Mouse (Mus musculus): ENCODE results near the gene Pomt1. TPM values are rescaled to one million over a fixed set of nuclear protein-coding genes. Genes with fewer than 3 reads are reported as not detected.
A peak's percentile ranks its signal among the peaks of the same experiment; 100 is the strongest.

Gene Pomt1
- polyA plus RNA-seq, 1 experiment from 2014 or later = 29.9 TPM

- H3K4me3 ChIP-seq = no peak overlapping the region
- no peak overlapping the region for H3K4me2 ChIP-seq (replicated peaks)
- ATAC-seq (replicated peaks) = no peak
- H3K27me3 ChIP-seq = no peaks in the 10 kb centered on the region
- H3K36me3 ChIP-seq = peaks cover 99% of the 10 kb centered on the region
- no peak overlapping the region for H3K27ac ChIP-seq (replicated peaks)
- 88% methylated on average over 8 of the region's 8 CpGs for WGBS
- no peaks in the 10 kb centered on the region for H3K4me1 ChIP-seq
- H3K9me3 ChIP-seq = no peaks in the 10 kb centered on the region
- H3K9ac ChIP-seq (replicated peaks) = no peak overlapping the region
Observed at GRCm38 (mm10) chr2:32211689-32212088, 24.7 kb upstream of the Pomt1 start.

GRCm38 (mm10) chr2:32213000-32213399 is 23.4 kb upstream of the Pomt1 start:
- no peak overlapping the region for H3K27ac ChIP-seq (replicated peaks)
- no peaks in the 10 kb centered on the region for H3K27me3 ChIP-seq
- no peak overlapping the region for H3K9ac ChIP-seq (replicated peaks)
- H3K4me3 ChIP-seq = no peak overlapping the region
- ATAC-seq (replicated peaks) = no peak
- no peak overlapping the region for H3K4me2 ChIP-seq (replicated peaks)
- H3K9me3 ChIP-seq = no peaks in the 10 kb centered on the region
- H3K36me3 ChIP-seq = peaks cover 99% of the 10 kb centered on the region
- 62% methylated on average over 10 of the region's 10 CpGs for WGBS
- H3K4me1 ChIP-seq = no peaks in the 10 kb centered on the region

GRCm38 (mm10) chr2:32215576-32215975 is 20.8 kb upstream of the Pomt1 start:
- Histone ChIP-seq H3K27ac (replicated peaks) (no peak overlapping the region), H3K9ac (replicated peaks) (no peak overlapping the region), H3K9me3 (no peaks in the 10 kb centered on the region), H3K4me1 (no peaks in the 10 kb centered on the region), H3K36me3 (peaks cover 99% of the 10 kb centered on the region), H3K4me2 (replicated peaks) (no peak overlapping the region), H3K4me3 (no peak overlapping the region), H3K27me3 (no peaks in the 10 kb centered on the region)
- WGBS = 95% methylated on average over 10 of the region's 10 CpGs
- no peak for ATAC-seq (replicated peaks)

GRCm38 (mm10) chr2:32216506-32216905 is 19.9 kb upstream of the Pomt1 start:
- no peaks in the 10 kb centered on the region for H3K27me3 ChIP-seq
- no peak overlapping the region for H3K27ac ChIP-seq (replicated peaks)
- peaks cover 99% of the 10 kb centered on the region for H3K36me3 ChIP-seq
- no peak for ATAC-seq (replicated peaks)
- H3K9me3 ChIP-seq = no peaks in the 10 kb centered on the region
- no peak overlapping the region for H3K9ac ChIP-seq (replicated peaks)
- no peaks in the 10 kb centered on the region for H3K4me1 ChIP-seq
- 87% methylated on average over 10 of the region's 10 CpGs for whole genome bisulfite sequencing
- no peak overlapping the region for H3K4me2 ChIP-seq (replicated peaks)
- no peak overlapping the region for H3K4me3 ChIP-seq

GRCm38 (mm10) chr2:32217656-32218055 is 18.7 kb upstream of the Pomt1 start:
- Histone ChIP-seq H3K27me3 (no peaks in the 10 kb centered on the region), H3K9me3 (no peaks in the 10 kb centered on the region), H3K9ac (replicated peaks) (no peak overlapping the region), H3K4me2 (replicated peaks) (no peak overlapping the region), H3K4me1 (no peaks in the 10 kb centered on the region), H3K36me3 (peaks cover 99% of the 10 kb centered on the region), H3K27ac (replicated peaks) (no peak overlapping the region), H3K4me3 (no peak overlapping the region)
- no peak for ATAC-seq (replicated peaks)
- WGBS = 81% methylated on average over 8 of the region's 8 CpGs

- no peaks in the 10 kb centered on the region for H3K27me3 ChIP-seq
- no peak overlapping the region for H3K4me2 ChIP-seq (replicated peaks)
- no peak overlapping the region for H3K4me3 ChIP-seq
- H3K4me1 ChIP-seq = no peaks in the 10 kb centered on the region
- WGBS = 93% methylated on average over 5 of the region's 5 CpGs
- no peak overlapping the region for H3K9ac ChIP-seq (replicated peaks)
- H3K36me3 ChIP-seq = peaks cover 99% of the 10 kb centered on the region
- ATAC-seq (replicated peaks) = no peak
- no peak overlapping the region for H3K27ac ChIP-seq (replicated peaks)
- H3K9me3 ChIP-seq = no peaks in the 10 kb centered on the region
Observed at GRCm38 (mm10) chr2:32218113-32218512, 18.3 kb upstream of the Pomt1 start.

- WGBS = 90% methylated on average over 11 of the region's 11 CpGs
- Histone ChIP-seq H3K27ac (replicated peaks) (no peak overlapping the region), H3K9me3 (no peaks in the 10 kb centered on the region), H3K36me3 (peaks cover 99% of the 10 kb centered on the region), H3K4me3 (no peak overlapping the region), H3K9ac (replicated peaks) (no peak overlapping the region), H3K4me1 (no peaks in the 10 kb centered on the region), H3K27me3 (no peaks in the 10 kb centered on the region), H3K4me2 (replicated peaks) (no peak overlapping the region)
- ATAC-seq (replicated peaks) = no peak
Observed at GRCm38 (mm10) chr2:32218541-32219334, 17.7 kb upstream of the Pomt1 start.

GRCm38 (mm10) chr2:32219501-32219900 is 16.9 kb upstream of the Pomt1 start:
- Histone ChIP-seq H3K4me3 (no peak overlapping the region), H3K27ac (replicated peaks) (no peak overlapping the region), H3K9ac (replicated peaks) (no peak overlapping the region), H3K9me3 (no peaks in the 10 kb centered on the region), H3K36me3 (peaks cover 99% of the 10 kb centered on the region), H3K4me2 (replicated peaks) (no peak overlapping the region), H3K27me3 (no peaks in the 10 kb centered on the region), H3K4me1 (no peaks in the 10 kb centered on the region)
- no peak for ATAC-seq (replicated peaks)
- 92% methylated on average over 14 of the region's 14 CpGs for WGBS

- H3K4me3 ChIP-seq = no peak overlapping the region
- ATAC-seq (replicated peaks) = no peak
- H3K27ac ChIP-seq (replicated peaks) = no peak overlapping the region
- 95% methylated on average over 6 of the region's 6 CpGs for WGBS
- H3K27me3 ChIP-seq = no peaks in the 10 kb centered on the region
- no peak overlapping the region for H3K4me2 ChIP-seq (replicated peaks)
- H3K9ac ChIP-seq (replicated peaks) = no peak overlapping the region
- no peaks in the 10 kb centered on the region for H3K4me1 ChIP-seq
- H3K36me3 ChIP-seq = peaks cover 98% of the 10 kb centered on the region
- no peaks in the 10 kb centered on the region for H3K9me3 ChIP-seq
Observed at GRCm38 (mm10) chr2:32220021-32220420, 16.4 kb upstream of the Pomt1 start.

- Histone ChIP-seq H3K9me3 (no peaks in the 10 kb centered on the region), H3K27me3 (no peaks in the 10 kb centered on the region), H3K9ac (replicated peaks) (no peak overlapping the region), H3K27ac (replicated peaks) (no peak overlapping the region), H3K4me2 (replicated peaks) (no peak overlapping the region), H3K36me3 (peaks cover 98% of the 10 kb centered on the region), H3K4me1 (no peaks in the 10 kb centered on the region), H3K4me3 (no peak overlapping the region)
- 95% methylated on average over 10 of the region's 10 CpGs for WGBS
- ATAC-seq (replicated peaks) = no peak
Observed at GRCm38 (mm10) chr2:32220969-32221368, 15.4 kb upstream of the Pomt1 start.

GRCm38 (mm10) chr2:32221577-32221976 is 14.8 kb upstream of the Pomt1 start:
- no peak for ATAC-seq (replicated peaks)
- Histone ChIP-seq H3K27me3 (no peaks in the 10 kb centered on the region), H3K9ac (replicated peaks) (no peak overlapping the region), H3K36me3 (peaks cover 98% of the 10 kb centered on the region), H3K4me1 (no peaks in the 10 kb centered on the region), H3K4me3 (no peak overlapping the region), H3K4me2 (replicated peaks) (no peak overlapping the region), H3K27ac (replicated peaks) (no peak overlapping the region), H3K9me3 (no peaks in the 10 kb centered on the region)
- 92% methylated on average over 7 of the region's 7 CpGs for WGBS

GRCm38 (mm10) chr2:32222057-32222456 is 14.3 kb upstream of the Pomt1 start:
- ATAC-seq (replicated peaks) = no peak
- Histone ChIP-seq H3K9me3 (no peaks in the 10 kb centered on the region), H3K9ac (replicated peaks) (no peak overlapping the region), H3K4me1 (no peaks in the 10 kb centered on the region), H3K27me3 (no peaks in the 10 kb centered on the region), H3K36me3 (peaks cover 98% of the 10 kb centered on the region), H3K27ac (replicated peaks) (no peak overlapping the region), H3K4me2 (replicated peaks) (no peak overlapping the region), H3K4me3 (no peak overlapping the region)
- 91% methylated on average over 10 of the region's 10 CpGs for WGBS

- H3K4me3 ChIP-seq = peak overlapping the region; percentile 76
- 0 out of 2 replicates have a peak overlapping the region, but pooled peaks have one; percentile 83 for H3K27ac ChIP-seq (replicated peaks)
- H3K36me3 ChIP-seq = peaks cover 38% of the 10 kb centered on the region
- ATAC-seq (replicated peaks) = no peak
- no peaks in the 10 kb centered on the region for H3K9me3 ChIP-seq
- H3K9ac ChIP-seq (replicated peaks) = peak overlapping the region; percentile 73
- H3K4me1 ChIP-seq = peaks cover 26% of the 10 kb centered on the region
- WGBS = 35% methylated on average over 7 of the region's 7 CpGs
- no peaks in the 10 kb centered on the region for H3K27me3 ChIP-seq
- peak overlapping the region; percentile 85 for H3K4me2 ChIP-seq (replicated peaks)
Observed at GRCm38 (mm10) chr2:32235433-32235832, 957 bp upstream of the Pomt1 start.

All from forebrain, embryonic 15.5 days (tissue).